Mouse (Mus musculus): ENCODE measurements around the gene Fign. TPM values are rescaled to one million over a fixed set of nuclear protein-coding genes. Genes with fewer than 3 reads are reported as not detected.

Fign gene
- polyA plus RNA-seq, 1 experiment from 2014 or later, result 12.0 TPM

DNA sequence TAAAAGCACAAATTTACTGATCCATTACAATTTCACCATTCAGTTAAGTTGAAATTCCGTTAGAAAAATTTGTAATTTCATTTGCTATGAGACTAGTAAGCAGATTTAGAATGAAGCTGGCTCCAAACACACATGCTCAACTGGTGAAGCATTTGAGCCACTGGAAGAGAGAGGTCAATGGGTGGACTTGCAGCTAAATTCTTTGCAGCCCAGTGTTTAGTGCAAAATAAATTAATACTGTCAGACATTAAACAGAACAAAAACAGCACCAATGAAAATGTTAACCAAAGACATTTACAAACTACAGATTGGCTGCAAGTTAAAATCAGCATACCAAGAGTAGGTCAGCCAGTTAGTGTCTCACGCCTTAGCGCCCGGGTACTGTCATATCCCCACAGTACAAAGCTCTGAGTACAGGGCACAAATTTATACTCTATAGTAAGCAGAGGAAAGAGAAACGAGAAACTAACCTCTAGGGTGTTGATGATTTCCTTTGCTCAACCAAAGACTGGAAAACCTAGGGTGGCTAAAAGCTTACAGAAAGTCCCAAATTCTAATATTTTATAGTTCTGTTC, 13.9 kb downstream of the Fign start:
- Histone ChIP-seq H3K4me3 (no peak overlapping the region), H3K27me3 (no peaks in the 10 kb centered on the region), H3K9me3 (replicated peaks) (no peaks in the 10 kb centered on the region), H3K4me2 (no peak overlapping the region), H3K36me3 (ENCODE audit: poor library complexity, severe bottlenecking) (no peaks in the 10 kb centered on the region), H3K9ac (no peak overlapping the region), H3K4me1 (peaks cover 28% of the 10 kb centered on the region), H3K27ac (no peak overlapping the region)
- WGBS, result 80% methylated on average over 5 of the region's 5 CpGs
- ATAC-seq, result no peak

DNA sequence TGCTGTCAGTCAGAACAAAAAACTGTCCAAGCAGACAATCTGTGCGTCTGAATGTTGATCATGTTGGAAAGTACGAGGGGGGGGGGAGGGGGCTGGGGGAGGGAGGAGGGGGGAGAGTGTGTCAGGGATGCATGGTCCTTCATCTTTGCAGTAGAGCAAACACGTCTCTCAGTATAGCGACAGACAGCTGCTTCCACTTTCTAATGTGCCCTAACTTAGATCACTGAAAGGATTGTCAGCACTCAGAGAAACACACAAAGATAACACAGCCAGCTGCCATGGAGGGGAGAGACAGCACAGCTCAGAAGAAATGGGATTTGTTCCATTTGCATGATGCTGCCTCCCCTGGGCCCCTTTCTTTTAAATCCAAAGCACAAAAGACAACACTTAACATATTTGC, 18.1 kb downstream of the Fign start:
- H3K27ac ChIP-seq, result peak overlapping the region; percentile 49
- WGBS, result 4% methylated on average over 4 of the region's 4 CpGs
- H3K4me3 ChIP-seq, result no peak overlapping the region
- H3K9ac ChIP-seq, result no peak overlapping the region
- H3K36me3 ChIP-seq (ENCODE audit: poor library complexity, severe bottlenecking), result no peaks in the 10 kb centered on the region
- H3K4me2 ChIP-seq, result peak overlapping the region; percentile 34
- peaks cover 58% of the 10 kb centered on the region for H3K4me1 ChIP-seq
- ATAC-seq, result peak; percentile 84
- peaks cover 12% of the 10 kb centered on the region for H3K27me3 ChIP-seq
- H3K9me3 ChIP-seq (replicated peaks), result no peaks in the 10 kb centered on the region

DNA sequence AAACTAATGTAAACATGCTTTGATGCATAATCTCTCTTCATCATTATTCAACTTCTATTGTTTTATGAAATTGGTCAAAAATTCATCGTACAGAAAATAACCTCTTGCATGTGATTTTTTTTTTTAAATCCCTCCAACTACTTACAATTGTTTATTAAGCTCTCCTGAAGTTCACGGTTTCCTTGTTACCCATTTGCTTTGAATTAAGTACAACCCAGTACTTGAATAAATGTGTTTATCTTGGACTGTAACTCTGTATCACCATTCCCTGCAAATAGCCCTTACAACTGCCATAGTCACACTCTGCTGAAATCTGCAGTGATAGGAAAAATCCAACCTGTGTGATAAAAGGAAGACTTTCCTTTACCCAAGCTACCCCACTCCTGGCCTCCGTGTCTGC, 19.3 kb downstream of the Fign start:
- Histone ChIP-seq H3K4me3 (no peak overlapping the region), H3K27me3 (peaks cover 14% of the 10 kb centered on the region), H3K36me3 (ENCODE audit: poor library complexity, severe bottlenecking) (no peaks in the 10 kb centered on the region), H3K4me2 (no peak overlapping the region), H3K27ac (no peak overlapping the region), H3K4me1 (peaks cover 70% of the 10 kb centered on the region), H3K9ac (no peak overlapping the region), H3K9me3 (replicated peaks) (no peaks in the 10 kb centered on the region)
- WGBS, result 74% methylated on average over 3 of the region's 3 CpGs
- ATAC-seq, result no peak

DNA sequence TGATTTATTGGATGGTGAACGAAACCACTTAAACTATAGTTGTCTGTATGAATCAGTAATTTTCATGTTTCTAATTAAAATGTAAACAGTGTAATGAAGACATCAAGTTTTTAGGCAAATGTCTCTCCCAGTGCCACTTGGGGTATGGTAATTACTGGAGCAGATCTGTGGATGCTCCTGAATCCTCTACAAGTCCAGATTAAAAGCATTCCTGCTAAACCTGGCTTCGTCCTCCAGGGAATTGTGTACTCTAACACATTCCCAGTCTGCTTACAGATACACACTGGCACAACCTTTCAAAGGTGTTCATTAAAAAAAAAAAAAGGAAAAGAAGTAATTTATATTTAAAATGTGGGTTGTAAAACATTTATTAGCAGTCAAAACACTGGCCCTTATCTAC, 20.0 kb downstream of the Fign start:
- Histone ChIP-seq H3K9ac (no peak overlapping the region), H3K27me3 (peaks cover 17% of the 10 kb centered on the region), H3K4me1 (peaks cover 72% of the 10 kb centered on the region), H3K4me3 (no peak overlapping the region), H3K9me3 (replicated peaks) (no peaks in the 10 kb centered on the region), H3K4me2 (no peak overlapping the region), H3K27ac (no peak overlapping the region), H3K36me3 (ENCODE audit: poor library complexity, severe bottlenecking) (no peaks in the 10 kb centered on the region)
- 65% methylated on average over 2 of the region's 2 CpGs for WGBS
- ATAC-seq, result no peak

DNA sequence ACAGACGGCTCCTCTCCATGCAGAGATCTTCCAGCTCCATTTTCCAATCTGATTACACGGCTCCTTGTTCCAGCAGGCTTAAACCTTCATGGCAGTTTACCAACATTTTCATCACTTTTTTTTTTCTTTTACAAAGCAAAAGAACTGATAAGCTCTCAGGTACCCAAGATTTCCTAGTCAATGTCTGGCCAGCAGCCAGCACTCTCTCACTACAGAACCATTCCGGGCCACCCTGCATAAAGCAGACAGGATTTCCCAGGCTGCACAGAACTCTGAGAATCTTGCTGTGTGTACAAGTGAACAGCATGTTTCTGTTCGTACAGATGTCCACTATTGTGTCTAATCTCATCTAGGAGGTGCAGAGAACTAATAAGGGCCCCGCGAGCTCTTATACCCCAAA, 22.0 kb downstream of the Fign start:
- no peak overlapping the region; the same call in 1 of the 2 replicates for H3K9ac ChIP-seq
- no peak for ATAC-seq
- peaks cover 71% of the 10 kb centered on the region for H3K4me1 ChIP-seq
- no peaks in the 10 kb centered on the region for H3K9me3 ChIP-seq (replicated peaks)
- WGBS, result 14% methylated on average over 6 of the region's 6 CpGs
- peak overlapping the region; percentile 11; the same call in 1 of the 2 replicates for H3K4me3 ChIP-seq
- H3K4me2 ChIP-seq, result peak overlapping the region; percentile 43
- peaks cover 22% of the 10 kb centered on the region for H3K27me3 ChIP-seq
- no peaks in the 10 kb centered on the region for H3K36me3 ChIP-seq (ENCODE audit: poor library complexity, severe bottlenecking)
- no peak overlapping the region for H3K27ac ChIP-seq

DNA sequence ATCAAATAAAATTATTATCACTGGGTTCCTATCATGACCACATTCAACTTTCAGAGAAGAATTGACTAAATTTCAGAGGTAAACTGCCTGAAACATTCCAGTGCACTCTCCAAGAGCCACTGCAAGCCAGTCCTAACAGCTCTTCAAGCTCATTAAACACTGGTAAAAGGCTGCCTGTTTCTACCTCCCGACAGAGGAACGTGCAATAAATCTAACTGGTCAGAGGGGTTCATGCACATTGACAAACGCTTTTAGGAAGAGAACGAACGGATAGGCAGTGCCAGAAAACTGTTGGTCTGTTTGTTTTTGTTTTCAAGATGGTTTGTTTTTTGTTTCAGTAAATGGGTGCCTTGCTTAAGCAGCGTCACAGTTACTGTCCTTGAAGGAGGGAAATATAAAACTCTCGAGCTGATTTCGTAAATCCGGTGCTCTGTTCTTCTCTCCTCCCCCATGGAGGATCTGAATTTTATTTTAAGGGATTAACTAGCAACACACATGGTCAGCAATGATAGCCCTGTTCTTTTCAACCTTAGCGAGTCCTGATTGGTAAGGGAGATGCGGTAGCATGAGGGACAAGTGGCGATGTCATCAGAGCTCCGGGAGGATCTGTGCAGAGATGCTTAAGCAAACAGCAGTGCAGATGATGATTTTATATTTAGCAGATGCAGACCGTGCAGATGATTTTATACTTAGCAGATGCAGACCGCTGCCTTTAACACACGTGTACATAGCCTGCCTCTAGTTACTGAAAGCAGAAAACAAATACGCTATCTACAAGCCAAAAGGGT, 23.0 kb downstream of the Fign start:
- 19% methylated on average over 17 of the region's 17 CpGs for WGBS
- Histone ChIP-seq H3K36me3 (ENCODE audit: poor library complexity, severe bottlenecking) (no peaks in the 10 kb centered on the region), H3K27me3 (peaks cover 22% of the 10 kb centered on the region), H3K4me3 (peak overlapping the region; percentile 11), H3K4me1 (peaks cover 60% of the 10 kb centered on the region), H3K9ac (peak overlapping the region; percentile 41; the same call in 1 of the 2 replicates), H3K27ac (no peak overlapping the region), H3K4me2 (peak overlapping the region; percentile 43), H3K9me3 (replicated peaks) (no peaks in the 10 kb centered on the region)
- ATAC-seq, result no peak; the same call in 1 of the 2 replicates

DNA sequence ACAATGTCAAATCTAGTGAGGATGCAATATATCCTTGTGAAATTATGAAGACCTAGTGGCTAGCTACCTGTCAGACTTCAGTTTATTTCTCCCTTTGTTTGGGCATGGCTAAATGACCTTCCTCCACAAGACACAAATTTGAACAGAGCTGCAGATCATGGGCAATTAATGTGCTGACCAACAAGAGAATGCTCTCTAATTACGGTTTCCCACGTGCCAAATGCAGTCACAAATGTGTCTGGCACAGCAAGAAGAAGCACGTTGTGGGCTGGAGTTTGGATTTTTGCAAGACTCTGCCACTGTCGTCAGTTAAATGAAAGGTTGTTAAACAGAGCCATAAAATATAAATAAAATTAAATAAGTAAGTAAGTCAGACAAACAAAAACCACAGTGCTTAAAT, 25.7 kb downstream of the Fign start:
- WGBS, result 23% methylated on average over 4 of the region's 4 CpGs
- no peak for ATAC-seq

DNA sequence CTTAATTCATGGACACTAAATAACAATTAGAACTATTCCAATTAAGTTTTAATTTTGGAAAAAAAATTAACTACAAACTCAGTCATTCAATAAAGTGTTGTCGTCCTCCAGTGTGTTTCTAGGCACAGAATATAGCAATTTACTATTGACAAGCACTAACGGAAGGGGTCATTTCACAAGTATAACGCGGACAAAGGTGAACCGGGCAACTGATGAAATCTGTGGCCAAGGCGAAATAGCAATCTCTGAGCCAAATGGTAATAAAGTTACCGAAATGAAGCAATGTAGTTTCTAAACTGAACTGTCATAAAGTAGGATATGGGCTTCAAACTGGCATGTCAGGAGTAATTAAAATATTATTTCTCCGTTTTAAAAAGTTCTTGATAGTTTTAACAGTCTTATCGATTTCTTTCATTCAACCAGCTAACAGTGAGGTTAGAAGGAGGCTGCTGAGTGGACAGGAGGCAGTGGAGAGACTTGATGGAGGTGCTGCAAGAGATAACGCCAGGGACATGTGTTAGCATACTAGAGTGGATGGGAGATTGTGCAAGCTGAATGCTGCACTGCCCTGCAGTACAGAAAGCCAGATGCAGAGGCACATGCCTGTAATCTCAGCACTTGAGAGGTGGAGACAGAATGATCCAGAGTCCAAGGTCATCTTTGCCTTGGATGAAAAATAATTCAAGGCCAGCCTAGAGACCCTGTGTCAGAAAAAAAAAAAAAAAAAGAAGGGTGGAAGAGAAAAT, 27.7 kb downstream of the Fign start:
- H3K4me3 ChIP-seq, result no peak overlapping the region
- H3K4me1 ChIP-seq, result peaks cover 33% of the 10 kb centered on the region
- H3K27ac ChIP-seq, result no peak overlapping the region
- ATAC-seq, result no peak
- no peak overlapping the region for H3K4me2 ChIP-seq
- 90% methylated on average over 10 of the region's 10 CpGs for WGBS
- H3K9me3 ChIP-seq (replicated peaks), result no peaks in the 10 kb centered on the region
- no peak overlapping the region for H3K9ac ChIP-seq
- no peaks in the 10 kb centered on the region for H3K36me3 ChIP-seq (ENCODE audit: poor library complexity, severe bottlenecking)
- peaks cover 22% of the 10 kb centered on the region for H3K27me3 ChIP-seq

More for the DNA sequence above, 25.7 kb downstream of the Fign start:
- Histone ChIP-seq H3K27me3 (peaks cover 28% of the 10 kb centered on the region), H3K9ac (no peak overlapping the region), H3K9me3 (replicated peaks) (no peaks in the 10 kb centered on the region), H3K4me2 (no peak overlapping the region), H3K4me3 (no peak overlapping the region), H3K36me3 (ENCODE audit: poor library complexity, severe bottlenecking) (no peaks in the 10 kb centered on the region), H3K27ac (no peak overlapping the region), H3K4me1 (peaks cover 45% of the 10 kb centered on the region)

DNA sequence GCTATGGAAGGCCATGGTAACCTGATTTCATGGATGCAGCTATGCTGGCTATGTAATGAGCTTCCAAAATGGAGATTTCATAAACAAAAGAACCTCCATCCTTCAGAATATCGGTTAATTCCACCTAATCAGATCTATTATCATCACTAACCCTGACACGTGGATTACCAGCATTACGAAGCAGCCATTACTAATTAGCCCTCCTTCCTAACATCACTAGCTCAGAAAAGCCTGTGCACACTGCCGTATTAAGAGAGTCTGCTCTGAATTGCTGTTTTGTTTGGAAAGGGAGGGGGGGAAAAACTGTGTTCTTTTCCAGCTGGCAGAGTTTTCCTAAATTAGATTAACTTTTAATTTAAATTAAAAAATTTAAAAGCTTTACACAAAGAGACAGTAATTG, 32.3 kb downstream of the Fign start:
- peaks cover 37% of the 10 kb centered on the region for H3K27me3 ChIP-seq
- no peak overlapping the region for H3K4me3 ChIP-seq
- H3K9ac ChIP-seq, result no peak overlapping the region
- peaks cover 13% of the 10 kb centered on the region for H3K4me1 ChIP-seq
- peak; percentile 83 for ATAC-seq
- H3K27ac ChIP-seq, result no peak overlapping the region
- H3K4me2 ChIP-seq, result no peak overlapping the region
- no peaks in the 10 kb centered on the region for H3K36me3 ChIP-seq (ENCODE audit: poor library complexity, severe bottlenecking)
- H3K9me3 ChIP-seq (replicated peaks), result no peaks in the 10 kb centered on the region
- WGBS, result 11% methylated on average over 4 of the region's 4 CpGs

DNA sequence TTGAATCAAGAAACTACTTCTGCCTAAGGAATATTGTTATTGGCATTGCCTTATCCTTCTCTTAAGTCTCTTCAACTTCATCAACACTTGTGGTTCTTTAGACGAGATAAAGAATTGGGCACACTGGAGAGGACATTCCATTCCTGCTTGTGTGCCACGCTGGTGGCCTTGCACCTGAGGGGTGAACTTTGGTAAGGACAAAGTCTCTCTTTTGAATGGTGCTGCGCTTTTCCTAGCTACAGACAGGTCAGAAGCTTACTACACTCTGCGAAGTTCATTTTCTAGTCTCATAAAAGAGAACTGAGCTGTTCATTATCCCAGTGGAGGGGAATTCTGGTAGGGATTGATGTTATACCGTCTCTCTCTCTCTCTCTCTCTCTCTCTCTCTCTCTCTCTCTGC, 38.4 kb downstream of the Fign start:
- ATAC-seq, result no peak
- Histone ChIP-seq H3K27me3 (peaks cover 28% of the 10 kb centered on the region), H3K4me2 (no peak overlapping the region), H3K36me3 (ENCODE audit: poor library complexity, severe bottlenecking) (no peaks in the 10 kb centered on the region), H3K27ac (no peak overlapping the region), H3K4me1 (peaks cover 5% of the 10 kb centered on the region), H3K9me3 (replicated peaks) (no peaks in the 10 kb centered on the region), H3K9ac (no peak overlapping the region), H3K4me3 (no peak overlapping the region)
- 83% methylated on average over 5 of the region's 5 CpGs for WGBS

DNA sequence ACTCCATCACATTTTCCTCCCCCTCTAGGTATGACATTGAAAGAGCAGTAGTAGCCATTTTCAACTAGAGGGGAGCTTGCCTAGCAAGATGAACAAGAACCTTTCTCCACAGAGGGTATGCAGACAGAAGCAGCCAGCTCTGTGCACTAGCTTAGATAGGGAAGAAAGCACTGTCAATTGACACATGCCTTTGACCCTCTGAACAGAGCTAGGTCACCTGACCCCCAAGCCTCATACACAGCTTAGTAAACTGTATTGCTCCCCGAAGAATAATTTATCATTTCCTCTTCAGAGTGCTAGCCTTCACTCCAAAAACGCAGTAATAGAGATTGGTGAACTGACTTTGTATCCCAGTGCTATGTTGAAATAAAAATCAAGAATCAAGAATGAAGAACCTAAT, 49.7 kb downstream of the Fign start:
- Histone ChIP-seq H3K9ac (no peak overlapping the region), H3K9me3 (replicated peaks) (no peaks in the 10 kb centered on the region), H3K27me3 (no peaks in the 10 kb centered on the region), H3K4me1 (peaks cover 5% of the 10 kb centered on the region), H3K36me3 (ENCODE audit: poor library complexity, severe bottlenecking) (no peaks in the 10 kb centered on the region), H3K4me2 (no peak overlapping the region), H3K27ac (no peak overlapping the region), H3K4me3 (no peak overlapping the region)
- no peak for ATAC-seq
- WGBS, result 79% methylated on average over 2 of the region's 2 CpGs

DNA sequence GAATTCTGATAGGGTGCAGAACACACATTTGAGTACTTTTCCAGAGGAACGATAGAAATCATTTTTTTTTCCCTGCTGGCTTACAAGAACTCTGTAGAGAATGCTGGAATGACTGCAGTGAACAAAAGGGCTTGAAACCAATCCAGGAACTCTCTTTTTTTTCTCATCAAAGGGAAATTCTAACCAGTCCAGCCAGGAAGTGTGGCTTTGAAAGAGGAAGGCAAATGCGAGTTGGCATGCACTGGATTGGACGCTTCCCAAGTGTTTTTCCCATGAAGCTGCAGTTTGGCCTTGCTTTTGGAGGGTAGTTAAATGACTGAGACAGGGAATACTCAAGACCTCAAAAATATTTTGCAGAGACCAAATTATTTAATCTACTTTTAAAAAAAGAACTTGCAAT, 54.7 kb downstream of the Fign start:
- no peak overlapping the region for H3K27ac ChIP-seq
- H3K4me1 ChIP-seq, result peaks cover 6% of the 10 kb centered on the region; the same call in 1 of the 2 replicates
- H3K4me3 ChIP-seq, result no peak overlapping the region
- H3K9ac ChIP-seq, result no peak overlapping the region
- no peaks in the 10 kb centered on the region for H3K36me3 ChIP-seq (ENCODE audit: poor library complexity, severe bottlenecking)
- WGBS, result 24% methylated on average over 3 of the region's 3 CpGs
- no peaks in the 10 kb centered on the region for H3K27me3 ChIP-seq
- 0 out of 2 replicates have a peak, but pooled peaks have one; percentile 30 for ATAC-seq
- no peak overlapping the region for H3K4me2 ChIP-seq
- no peaks in the 10 kb centered on the region for H3K9me3 ChIP-seq (replicated peaks)

Data from forebrain, embryonic 13.5 days (tissue).